Mouse (Mus musculus) right cerebral cortex, postnatal 36 days (tissue): ENCODE data around the gene Cntnap3.
"Not testable (repeated sequence)": the region's sequence is repeated elsewhere in the genome, so short reads cannot be mapped to it uniquely, and the experiment has no call there.

Source experiments
- DNase-seq, 2 experiments: peaks; one replicate each; pipeline ENCODE4 v3.0.0; 2022; ENCODE audit warnings: low spot score in 2 of 2, mixed read lengths in 1 of 2

Cntnap3 gene

DNA sequence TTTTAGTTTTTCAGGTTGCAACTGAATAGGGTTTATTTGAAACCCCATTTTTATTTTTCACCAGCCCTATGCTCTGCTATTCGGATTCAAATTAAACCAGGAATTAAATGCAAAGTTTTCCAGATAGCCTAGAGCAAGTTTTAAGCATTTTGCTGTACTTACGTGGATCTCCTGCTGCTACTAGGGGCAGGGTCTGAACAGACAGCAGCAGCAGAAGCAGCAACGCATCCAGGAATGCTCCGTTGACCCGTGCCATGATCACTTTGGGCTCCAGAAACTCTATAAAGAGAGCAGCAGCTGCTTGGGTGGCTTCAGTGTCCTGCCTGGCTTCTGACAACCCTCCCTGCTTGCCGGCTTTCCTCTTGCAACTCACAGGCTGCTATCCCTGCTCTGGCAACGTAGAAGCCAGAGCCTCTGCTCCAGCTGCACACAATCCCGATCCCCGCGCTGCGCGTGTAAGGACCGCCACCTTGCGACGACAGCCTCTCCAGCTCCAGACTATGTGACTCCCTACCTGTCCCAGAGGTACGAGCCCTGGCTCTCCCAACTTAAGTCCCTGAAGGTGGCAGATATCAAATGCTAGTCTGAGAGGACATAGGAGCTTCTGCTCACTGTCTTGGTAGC, at the start of gene Cntnap3:
Cntnap3 (minus strand) TSS at position 371 of the 624 bp plus-strand sequence.
- peak; percentile 16 to 24 for DNase-seq

DNA sequence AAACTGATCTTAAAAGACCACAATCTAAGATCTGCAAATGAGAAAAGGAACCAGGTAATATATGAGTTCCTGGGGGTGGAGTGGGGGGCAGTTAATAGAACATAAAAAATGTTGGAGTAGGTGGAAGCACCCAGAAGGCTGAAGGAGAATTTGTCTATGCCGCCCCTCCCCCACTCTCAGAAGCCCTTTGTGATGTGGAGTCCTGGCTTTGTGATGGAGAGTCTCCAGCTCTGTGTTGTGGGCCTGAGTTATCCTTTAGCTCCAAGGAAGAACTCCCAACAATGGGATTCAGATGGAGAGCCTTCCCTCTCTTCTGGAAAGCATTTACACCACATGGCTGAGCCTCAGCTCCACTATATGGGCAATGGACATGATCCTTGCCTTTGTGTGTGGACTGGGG, 13.4 kb upstream of the Cntnap3 start, which contains the start of gene Spata31:
Spata31 (plus strand) TSS at position 216 of the 400 bp plus-strand sequence.
- DNase-seq = no peak

DNA sequence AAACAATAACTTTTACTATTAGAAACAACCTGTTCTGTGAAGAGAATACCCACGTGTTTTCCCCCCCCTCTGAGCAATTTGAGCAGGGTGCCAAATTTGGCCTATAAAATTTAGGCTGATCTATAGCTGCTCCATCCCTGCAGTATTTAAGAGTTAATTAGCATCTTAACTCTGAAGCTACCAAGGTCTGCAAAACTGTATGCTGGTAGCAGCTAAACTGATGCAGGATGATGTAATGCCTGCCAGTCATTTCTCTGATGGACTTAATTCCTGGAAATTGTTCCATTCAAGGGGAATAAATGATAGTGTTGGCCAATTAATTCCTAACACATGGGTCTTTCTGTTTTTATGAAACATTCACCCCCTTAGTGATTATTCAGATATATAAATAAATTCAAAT, 623 bp downstream of the Cntnap3 start:
- DNase-seq = no peak

DNA sequence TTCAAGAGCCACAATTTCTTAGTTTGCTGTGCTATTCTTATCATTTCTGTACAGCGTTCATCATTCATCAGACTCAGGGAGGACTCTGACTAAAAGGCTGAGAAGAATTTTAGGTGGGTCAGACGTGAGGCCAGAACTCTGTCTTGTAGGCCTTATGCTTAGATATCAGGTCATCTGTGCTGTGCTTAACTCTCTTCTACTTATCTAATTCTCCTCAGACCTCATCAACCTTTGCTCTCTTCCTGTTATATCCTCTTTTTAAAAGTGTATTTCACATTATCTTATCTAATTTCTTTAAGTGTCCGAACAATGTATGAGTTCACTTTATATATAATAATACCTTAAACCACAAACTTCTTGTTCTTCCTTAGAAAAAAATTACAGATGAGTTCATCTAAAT, 38.4 kb downstream of the Cntnap3 start:
- DNase-seq = no peak

DNA sequence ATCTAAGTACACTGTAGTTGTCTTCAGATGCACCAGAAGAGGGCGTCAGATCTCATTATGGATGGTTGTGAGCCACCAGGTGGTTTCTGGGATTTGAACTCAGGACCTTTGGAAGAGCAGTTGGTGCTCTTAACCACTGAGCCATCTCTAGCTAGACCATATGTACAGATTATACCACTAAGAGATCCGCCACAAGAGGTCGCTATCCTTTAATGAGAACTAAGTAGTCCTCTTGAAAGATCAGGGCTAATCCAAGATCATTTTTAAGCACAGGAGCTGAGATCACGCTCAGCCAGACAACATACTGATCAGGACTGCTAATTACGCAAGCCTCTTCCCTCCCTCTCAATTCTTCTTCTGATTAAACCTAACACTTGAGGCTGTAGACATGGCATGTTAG, 78.9 kb downstream of the Cntnap3 start:
- not testable (repeated sequence) for DNase-seq

DNA sequence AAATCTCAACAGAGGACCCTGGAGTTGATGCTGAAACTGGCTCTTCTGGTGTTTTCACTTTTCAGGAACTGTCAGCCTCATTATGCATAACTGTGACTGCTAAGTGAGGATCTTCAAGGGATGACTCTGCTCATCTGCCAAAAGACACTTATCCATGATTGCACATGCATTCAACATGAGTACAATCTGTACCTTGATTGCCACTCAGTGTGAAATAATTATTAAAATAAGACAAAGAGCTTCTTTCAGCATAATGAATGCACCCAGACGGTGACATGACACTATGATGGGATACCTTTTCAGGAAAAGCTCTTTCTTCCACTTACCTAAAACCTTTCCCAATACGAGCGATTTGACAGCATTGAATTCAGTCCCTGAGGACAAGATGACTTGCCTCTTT, 158.4 kb downstream of the Cntnap3 start:
- DNase-seq = no peak

DNA sequence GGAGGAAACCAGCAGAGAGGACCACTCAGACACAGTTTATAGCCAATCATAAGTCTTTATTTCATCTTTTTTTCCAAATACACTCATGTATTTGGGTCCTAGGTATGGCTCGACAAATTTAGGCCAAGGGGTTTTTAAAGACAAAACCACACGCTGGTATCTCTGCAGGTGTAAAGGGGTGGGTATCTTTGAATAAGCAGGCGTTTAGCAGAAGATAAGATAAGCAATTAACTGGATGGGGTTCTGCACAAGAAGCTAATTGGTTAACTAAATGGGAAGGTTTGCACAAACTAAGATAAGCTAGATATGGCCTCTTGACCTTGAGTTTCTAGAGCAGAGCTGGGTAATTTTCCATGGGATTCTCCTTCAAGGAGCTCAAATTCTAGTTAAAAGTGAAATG, 171.5 kb downstream of the Cntnap3 start:
- no peak for DNase-seq

DNA sequence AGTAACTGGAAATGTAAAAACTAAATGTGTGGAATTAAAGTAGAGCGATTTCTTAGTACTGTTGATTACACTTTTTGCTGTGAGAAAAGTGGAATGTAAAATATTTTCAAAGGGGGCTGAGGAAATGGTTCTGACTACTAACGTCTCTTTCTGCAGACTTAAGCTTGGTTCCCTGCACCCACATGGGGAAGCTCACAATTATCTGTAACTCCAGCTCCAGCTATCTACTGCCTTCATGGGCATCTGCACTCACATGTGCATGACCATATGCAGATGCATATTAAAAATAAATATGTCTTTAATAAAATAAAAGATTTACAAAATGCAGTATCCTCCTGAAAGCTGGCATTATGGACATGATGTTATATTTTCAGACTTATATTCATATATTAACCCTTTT, 187.0 kb downstream of the Cntnap3 start:
- no peak for DNase-seq

DNA sequence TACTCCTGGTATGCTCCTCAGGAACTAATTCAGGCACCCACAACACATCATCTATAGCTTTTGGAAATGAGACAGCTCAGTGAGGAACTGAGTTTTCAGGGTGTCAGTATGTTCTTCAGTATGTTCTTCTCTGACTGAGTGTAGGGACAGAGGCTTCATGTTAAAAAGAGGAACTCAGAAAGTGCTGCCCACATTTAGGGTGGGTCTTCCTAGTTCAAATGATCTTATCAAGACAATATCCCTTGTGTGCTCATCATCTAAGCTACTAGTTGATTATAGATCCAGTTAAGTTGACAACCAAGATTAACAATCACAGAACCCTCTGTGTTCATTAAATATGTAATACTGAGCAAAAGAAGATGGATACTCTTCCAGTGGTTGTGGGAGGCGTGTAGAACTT, 211.3 kb downstream of the Cntnap3 start:
- no peak for DNase-seq
